21 mouse cellular contexts compared by ENCODE assay signal in genomic region chr9:45367716-45368115, GRCm38 (mm10). TPM values are rescaled to one million over a fixed set of nuclear protein-coding genes. Genes with fewer than 3 reads are reported as not detected.
"Had no signal": no experiment of that assay in that cellular context is flagged by ENCODE, and none has a peak within 500 bp of the region (broad histone marks: within the 10 kb centered on the region; RNA-seq: fewer than 3 reads in every experiment).

No protein-coding gene starts in this region.

- H3K9ac ChIP-seq: liver, embryonic 15.5 days; midbrain, embryonic 12.5 days; neural tube, embryonic 13.5 days; stomach, embryonic 15.5 days had no signal

- DNase-seq: kidney, adult 8-10 months; kidney, postnatal 36 days; lung, adult 2 months; lung, postnatal 4 days; retina, postnatal 1 day; right cerebral cortex, postnatal 4 days; thymus, adult 18-20 months; thymus, postnatal 14 days had no signal

- H3K4me3 ChIP-seq: layer of hippocampus, adult 2 months; limb, embryonic 10.5 days; liver, embryonic 15.5 days; midbrain, embryonic 12.5 days; neural tube, embryonic 13.5 days; stomach, embryonic 15.5 days had no signal

- H3K36me3 ChIP-seq: liver, embryonic 15.5 days; midbrain, embryonic 12.5 days; neural tube, embryonic 13.5 days; stomach, embryonic 15.5 days had no signal

- H3K27me3 ChIP-seq: neural tube, embryonic 13.5 days had no signal

- H3K9me3 ChIP-seq: limb, embryonic 10.5 days; liver, embryonic 15.5 days; midbrain, embryonic 12.5 days; neural tube, embryonic 13.5 days; stomach, embryonic 15.5 days had no signal

- ATAC-seq: intestine, postnatal 0 days; lung, postnatal 0 days; midbrain, embryonic 16.5 days had no signal

- H3K4me2 ChIP-seq: liver, embryonic 11.5 days; liver, embryonic 15.5 days; midbrain, embryonic 12.5 days; neural tube, embryonic 13.5 days; stomach, embryonic 15.5 days had no signal

- H3K27ac ChIP-seq: layer of hippocampus, adult 2 months; limb, embryonic 10.5 days; liver, embryonic 15.5 days; midbrain, embryonic 12.5 days; neural tube, embryonic 13.5 days; stomach, embryonic 15.5 days had no signal

RNA-seq across cellular contexts. Expression of gene Fxyd2, which starts 31.8 kb away (rescaled TPM):
- total RNA-seq: megakaryocyte, adult 5-6 weeks had no signal

RNA-seq across cellular contexts. Expression of gene Tmprss13, which starts 48.8 kb away (rescaled TPM):
- total RNA-seq: layer of hippocampus, adult 2 months; layer of hippocampus, postnatal 10 days; left cerebral cortex, postnatal 10 days had no signal
- polyA plus RNA-seq: liver, embryonic 15.5 days; midbrain, embryonic 16.5 days; neural tube, embryonic 13.5 days had no signal

RNA-seq across cellular contexts. Expression of gene Dscaml1, which starts 58.7 kb away (rescaled TPM):
- total RNA-seq: megakaryocyte, adult 5-6 weeks had no signal
